Mouse (Mus musculus): Measurements from ENCODE around the gene Nrxn3. TPM values are rescaled to one million over a fixed set of nuclear protein-coding genes. Genes with fewer than 3 reads are reported as not detected.

Gene Nrxn3
- polyA plus RNA-seq, 1 experiment = 1.0 TPM

DNA sequence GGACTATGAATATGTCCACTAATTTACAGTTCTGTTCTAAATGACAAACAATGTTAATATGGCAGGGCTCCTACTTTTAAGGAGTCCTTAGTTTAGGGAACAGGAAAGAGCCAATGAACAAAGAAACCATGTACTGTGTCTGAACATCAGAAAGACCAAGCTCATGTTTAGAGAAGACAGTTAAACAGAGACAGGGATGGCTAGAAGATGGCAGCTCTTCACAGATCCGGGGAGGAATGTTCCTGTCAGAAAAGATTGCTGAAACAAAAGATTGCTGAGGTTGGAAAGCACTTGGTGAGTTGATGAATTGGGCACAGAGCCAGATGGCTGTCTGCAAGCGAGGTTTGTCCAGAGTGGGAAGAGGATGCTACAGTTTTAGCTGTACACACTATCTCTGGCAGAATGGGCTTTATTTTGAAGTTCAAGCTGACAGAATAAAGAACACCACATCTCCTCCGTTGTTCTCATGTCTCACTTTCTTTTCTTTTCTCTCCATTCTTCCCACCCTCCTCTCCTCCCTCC, 978.3 kb downstream of the Nrxn3 start:
- H3K4me1 ChIP-seq (ENCODE audit: control insufficient read depth, insufficient read depth, low read length) = no peaks in the 10 kb centered on the region
- H3K27ac ChIP-seq (ENCODE audit: control insufficient read depth, insufficient read depth, low read depth, low read length, poor library complexity) = no peak overlapping the region
- H3K4me3 ChIP-seq (replicated peaks; ENCODE audit: control insufficient read depth, low read depth, low read length) = no peak overlapping the region
- 52% methylated on average over 3 of the region's 3 CpGs for WGBS
- TF ChIP-seq POLR2A (IDR thresholded peaks at IDR 0.05; ENCODE audit: borderline replicate concordance, control insufficient read depth, low read depth, low read length) (no peak), CTCF (IDR thresholded peaks at IDR 0.05; ENCODE audit: control insufficient read depth, insufficient read depth, low read length) (no peak)

DNA sequence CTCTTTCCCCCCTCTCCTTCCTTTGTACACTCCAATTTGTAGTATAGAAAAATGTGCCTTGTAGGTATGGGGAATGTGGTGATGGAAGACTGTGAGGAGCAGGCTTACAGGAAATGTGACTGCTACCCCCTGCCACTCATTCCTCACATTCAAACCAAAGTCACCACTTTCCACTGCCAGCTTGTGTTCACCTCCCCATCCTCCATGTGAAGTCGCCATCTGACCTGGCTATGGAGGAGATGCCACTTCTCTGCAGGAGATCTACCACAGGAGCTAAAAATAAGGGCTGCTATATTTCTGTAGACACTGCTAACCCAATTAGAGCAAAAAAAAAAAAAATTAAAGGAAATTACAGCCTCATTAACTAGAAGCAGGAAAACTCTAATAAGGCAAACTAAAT, 980.3 kb downstream of the Nrxn3 start:
- H3K4me3 ChIP-seq (replicated peaks; ENCODE audit: control insufficient read depth, low read depth, low read length) = no peak overlapping the region
- no peak for TF ChIP-seq CTCF (IDR thresholded peaks at IDR 0.05; ENCODE audit: control insufficient read depth, insufficient read depth, low read length)
- TF ChIP-seq POLR2A (IDR thresholded peaks at IDR 0.05; ENCODE audit: borderline replicate concordance, control insufficient read depth, low read depth, low read length) = no peak
- 79% methylated on average over 1 of the region's 1 CpGs for WGBS
- no peak overlapping the region for H3K27ac ChIP-seq (ENCODE audit: control insufficient read depth, insufficient read depth, low read depth, low read length, poor library complexity)
- no peaks in the 10 kb centered on the region for H3K4me1 ChIP-seq (ENCODE audit: control insufficient read depth, insufficient read depth, low read length)

GRCm38 (mm10) chr12:89707913-89708312, 985.2 kb downstream of the Nrxn3 start:
- TF ChIP-seq CTCF (IDR thresholded peaks at IDR 0.05; ENCODE audit: control insufficient read depth, insufficient read depth, low read length) = no peak
- no peak for TF ChIP-seq POLR2A (IDR thresholded peaks at IDR 0.05; ENCODE audit: borderline replicate concordance, control insufficient read depth, low read depth, low read length)
- Histone ChIP-seq H3K27ac (ENCODE audit: control insufficient read depth, insufficient read depth, low read depth, low read length, poor library complexity) (no peak overlapping the region), H3K4me3 (replicated peaks; ENCODE audit: control insufficient read depth, low read depth, low read length) (no peak overlapping the region), H3K4me1 (ENCODE audit: control insufficient read depth, insufficient read depth, low read length) (no peaks in the 10 kb centered on the region)
- WGBS = 71% methylated on average over 4 of the region's 4 CpGs

GRCm38 (mm10) chr12:89710459-89710858, 987.8 kb downstream of the Nrxn3 start:
- H3K27ac ChIP-seq (ENCODE audit: control insufficient read depth, insufficient read depth, low read depth, low read length, poor library complexity) = no peak overlapping the region
- H3K4me1 ChIP-seq (ENCODE audit: control insufficient read depth, insufficient read depth, low read length) = no peaks in the 10 kb centered on the region
- no peak for TF ChIP-seq POLR2A (IDR thresholded peaks at IDR 0.05; ENCODE audit: borderline replicate concordance, control insufficient read depth, low read depth, low read length)
- TF ChIP-seq CTCF (IDR thresholded peaks at IDR 0.05; ENCODE audit: control insufficient read depth, insufficient read depth, low read length) = no peak
- H3K4me3 ChIP-seq (replicated peaks; ENCODE audit: control insufficient read depth, low read depth, low read length) = no peak overlapping the region
- WGBS = 84% methylated on average over 5 of the region's 5 CpGs

GRCm38 (mm10) chr12:89711791-89712190, 989.1 kb downstream of the Nrxn3 start:
- Histone ChIP-seq H3K4me3 (replicated peaks; ENCODE audit: control insufficient read depth, low read depth, low read length) (no peak overlapping the region), H3K27ac (ENCODE audit: control insufficient read depth, insufficient read depth, low read depth, low read length, poor library complexity) (no peak overlapping the region), H3K4me1 (ENCODE audit: control insufficient read depth, insufficient read depth, low read length) (no peaks in the 10 kb centered on the region)
- WGBS = 74% methylated on average over 1 of the region's 1 CpGs
- TF ChIP-seq POLR2A (IDR thresholded peaks at IDR 0.05; ENCODE audit: borderline replicate concordance, control insufficient read depth, low read depth, low read length) (no peak), CTCF (IDR thresholded peaks at IDR 0.05; ENCODE audit: control insufficient read depth, insufficient read depth, low read length) (no peak)

- Histone ChIP-seq H3K4me3 (replicated peaks; ENCODE audit: control insufficient read depth, low read depth, low read length) (no peak overlapping the region), H3K4me1 (ENCODE audit: control insufficient read depth, insufficient read depth, low read length) (no peaks in the 10 kb centered on the region; the same call in 1 of the 2 replicates), H3K27ac (ENCODE audit: control insufficient read depth, insufficient read depth, low read depth, low read length, poor library complexity) (no peak overlapping the region)
- WGBS = 32% methylated on average over 8 of the region's 8 CpGs
- TF ChIP-seq POLR2A (IDR thresholded peaks at IDR 0.05; ENCODE audit: borderline replicate concordance, control insufficient read depth, low read depth, low read length) (no peak), CTCF (IDR thresholded peaks at IDR 0.05; ENCODE audit: control insufficient read depth, insufficient read depth, low read length) (no peak)
Measured at GRCm38 (mm10) chr12:89719194-89720080, 996.8 kb downstream of the Nrxn3 start.

DNA sequence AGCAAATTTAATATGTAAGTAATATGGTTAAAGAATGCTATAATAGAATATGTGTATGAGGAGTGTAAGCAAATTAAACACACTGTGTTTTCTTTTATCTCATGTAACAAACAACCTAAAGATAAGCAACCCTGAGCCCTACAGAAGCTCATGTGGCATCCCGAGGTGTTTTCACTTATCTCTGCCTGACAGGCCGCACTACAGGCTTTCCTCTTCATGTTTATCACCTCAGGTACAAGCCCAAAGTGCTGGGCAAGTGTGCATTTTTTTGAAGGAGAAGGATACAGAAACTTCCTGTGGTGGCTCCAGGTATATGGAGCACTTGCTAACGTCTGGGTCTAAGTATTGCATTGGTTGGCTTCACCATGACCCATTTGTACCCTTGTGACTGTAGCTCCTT, 998.3 kb downstream of the Nrxn3 start:
- Histone ChIP-seq H3K4me1 (ENCODE audit: control insufficient read depth, insufficient read depth, low read length) (no peaks in the 10 kb centered on the region; the same call in 1 of the 2 replicates), H3K27ac (ENCODE audit: control insufficient read depth, insufficient read depth, low read depth, low read length, poor library complexity) (no peak overlapping the region), H3K4me3 (replicated peaks; ENCODE audit: control insufficient read depth, low read depth, low read length) (no peak overlapping the region)
- TF ChIP-seq CTCF (IDR thresholded peaks at IDR 0.05; ENCODE audit: control insufficient read depth, insufficient read depth, low read length) (no peak), POLR2A (IDR thresholded peaks at IDR 0.05; ENCODE audit: borderline replicate concordance, control insufficient read depth, low read depth, low read length) (no peak)
- 39% methylated on average over 3 of the region's 3 CpGs for WGBS

GRCm38 (mm10) chr12:89722462-89722861, 999.8 kb downstream of the Nrxn3 start:
- H3K4me1 ChIP-seq (ENCODE audit: control insufficient read depth, insufficient read depth, low read length) = no peaks in the 10 kb centered on the region; the same call in 1 of the 2 replicates
- TF ChIP-seq CTCF (IDR thresholded peaks at IDR 0.05; ENCODE audit: control insufficient read depth, insufficient read depth, low read length) = no peak
- no peak for TF ChIP-seq POLR2A (IDR thresholded peaks at IDR 0.05; ENCODE audit: borderline replicate concordance, control insufficient read depth, low read depth, low read length)
- WGBS = 83% methylated on average over 14 of the region's 14 CpGs
- no peak overlapping the region for H3K4me3 ChIP-seq (replicated peaks; ENCODE audit: control insufficient read depth, low read depth, low read length)
- no peak overlapping the region for H3K27ac ChIP-seq (ENCODE audit: control insufficient read depth, insufficient read depth, low read depth, low read length, poor library complexity)
